Mouse (Mus musculus) right cerebral cortex, postnatal 14 days (tissue): ENCODE data around the gene Srrm4.
"Not testable (repeated sequence)": the region's sequence is repeated elsewhere in the genome, so short reads cannot be mapped to it uniquely, and the experiment has no call there.

Source experiments
- DNase-seq: peaks from one replicate; pipeline ENCODE4 v3.0.0; 2022

The Srrm4 gene

DNA sequence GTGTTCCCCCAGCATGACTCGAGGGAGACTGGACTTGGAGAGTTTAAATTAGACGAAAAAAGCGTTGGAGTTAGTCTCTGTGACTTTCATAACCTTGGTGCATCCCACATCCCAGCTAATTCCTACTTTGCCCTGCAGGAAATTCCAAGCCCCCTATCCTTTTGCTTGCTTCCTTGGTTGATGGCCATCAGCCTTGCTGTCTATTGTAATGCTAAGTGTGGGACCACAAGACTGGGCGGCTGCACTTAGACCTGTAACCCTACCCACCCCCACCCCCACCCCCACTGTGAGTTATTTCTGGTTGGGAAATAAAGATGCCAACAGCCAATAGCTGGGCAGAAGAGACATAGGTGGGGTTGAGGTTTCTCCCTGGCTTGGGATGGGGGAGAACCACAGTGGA, 153.3 kb downstream of the Srrm4 start:
- DNase-seq: no peak

DNA sequence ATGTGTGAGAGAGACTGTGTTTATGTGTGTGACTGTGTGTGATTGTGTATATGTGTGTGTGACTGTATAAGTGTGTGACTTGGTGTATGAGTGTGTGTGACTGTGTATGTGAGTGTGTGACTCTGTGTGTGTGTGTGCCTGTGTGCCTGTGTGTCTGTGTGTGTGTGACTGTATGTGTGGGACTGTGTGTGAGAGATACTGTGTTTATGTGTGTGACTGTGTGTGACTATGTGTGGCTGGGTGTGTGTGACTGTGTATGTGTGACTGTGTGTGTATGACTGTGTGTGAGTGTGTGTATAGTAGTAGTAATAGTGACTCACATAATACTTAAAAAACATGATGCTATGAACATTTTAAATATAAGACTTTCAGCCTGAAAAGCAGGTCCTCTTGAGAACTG, 155.5 kb downstream of the Srrm4 start:
- no peak for DNase-seq

- DNase-seq: peak; percentile 60
Measured at GRCm38 (mm10) chr5:116434976-116435850, 156.4 kb downstream of the Srrm4 start.

GRCm38 (mm10) chr5:116432871-116433270, 158.7 kb downstream of the Srrm4 start:
- no peak for DNase-seq

DNA sequence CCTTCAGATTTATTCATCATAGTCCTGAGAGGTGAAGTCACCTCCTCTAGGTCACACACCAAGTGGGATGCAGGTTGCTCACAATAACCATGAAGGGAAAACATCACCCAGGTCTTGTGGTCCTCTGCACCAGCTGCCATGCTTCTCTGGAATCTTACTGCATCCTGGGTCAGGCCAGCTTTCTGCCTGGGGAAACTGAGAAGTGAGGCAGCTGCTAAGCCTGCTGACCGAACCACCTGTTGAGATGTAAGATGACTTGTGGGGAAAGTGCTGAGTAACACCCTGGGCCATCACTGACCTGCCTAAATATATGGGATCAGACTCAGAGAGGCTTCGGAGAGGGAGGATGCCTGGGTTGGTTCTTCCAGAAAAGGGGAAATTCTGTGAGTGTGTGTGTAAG, 164.9 kb downstream of the Srrm4 start:
- no peak for DNase-seq

GRCm38 (mm10) chr5:116425709-116426108, 165.9 kb downstream of the Srrm4 start:
- not testable (repeated sequence) for DNase-seq

DNA sequence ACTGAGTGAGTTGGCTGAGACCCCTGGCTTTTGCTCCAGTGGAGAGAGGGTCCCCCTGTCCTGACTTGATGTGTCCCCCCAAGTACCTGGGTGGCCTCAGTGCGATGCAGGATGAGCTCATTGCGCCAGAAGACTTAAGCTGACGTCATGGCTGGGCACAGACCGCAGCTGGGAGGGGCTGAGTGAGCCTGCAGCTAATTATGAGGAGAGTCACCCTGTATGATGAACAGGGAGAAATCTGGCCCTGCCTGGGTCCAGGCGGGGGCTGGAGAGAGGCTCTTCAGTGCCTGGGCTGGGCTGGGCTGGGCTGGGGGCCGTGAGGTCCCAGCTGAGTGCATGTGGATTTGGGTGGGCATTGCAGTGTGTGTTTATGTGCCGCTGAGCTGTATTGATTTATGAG, 166.3 kb downstream of the Srrm4 start:
- DNase-seq: no peak

- no peak for DNase-seq
Measured at GRCm38 (mm10) chr5:116423746-116424145, 167.9 kb downstream of the Srrm4 start.

GRCm38 (mm10) chr5:116422699-116423201, 168.9 kb downstream of the Srrm4 start, which contains the start of gene Hspb8:
Gene Hspb8 (minus strand): TSS chr5:116422864.
- DNase-seq: no peak

- no peak for DNase-seq
Measured at GRCm38 (mm10) chr5:116421791-116422481, 169.7 kb downstream of the Srrm4 start.

- no peak for DNase-seq
Measured at GRCm38 (mm10) chr5:116420759-116421225, 170.8 kb downstream of the Srrm4 start.

DNA sequence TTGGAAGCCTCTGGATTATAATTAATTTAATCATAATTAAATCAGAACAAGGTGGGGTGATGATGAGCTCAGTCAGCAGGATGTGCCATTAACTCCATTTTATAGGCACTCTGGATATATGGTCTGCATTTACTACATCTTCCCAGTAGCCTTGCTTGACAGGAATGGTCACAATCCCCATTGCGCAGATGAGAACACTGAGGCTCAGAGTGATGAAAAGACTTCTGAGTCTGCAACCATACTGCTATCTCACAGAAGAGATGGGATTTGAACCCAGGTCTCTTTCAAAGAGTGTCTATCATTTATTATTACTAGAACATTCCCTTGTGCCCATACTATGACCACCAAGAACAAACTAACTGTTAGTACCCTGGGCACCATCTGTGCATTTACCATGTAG, 171.4 kb downstream of the Srrm4 start:
- DNase-seq: no peak

DNA sequence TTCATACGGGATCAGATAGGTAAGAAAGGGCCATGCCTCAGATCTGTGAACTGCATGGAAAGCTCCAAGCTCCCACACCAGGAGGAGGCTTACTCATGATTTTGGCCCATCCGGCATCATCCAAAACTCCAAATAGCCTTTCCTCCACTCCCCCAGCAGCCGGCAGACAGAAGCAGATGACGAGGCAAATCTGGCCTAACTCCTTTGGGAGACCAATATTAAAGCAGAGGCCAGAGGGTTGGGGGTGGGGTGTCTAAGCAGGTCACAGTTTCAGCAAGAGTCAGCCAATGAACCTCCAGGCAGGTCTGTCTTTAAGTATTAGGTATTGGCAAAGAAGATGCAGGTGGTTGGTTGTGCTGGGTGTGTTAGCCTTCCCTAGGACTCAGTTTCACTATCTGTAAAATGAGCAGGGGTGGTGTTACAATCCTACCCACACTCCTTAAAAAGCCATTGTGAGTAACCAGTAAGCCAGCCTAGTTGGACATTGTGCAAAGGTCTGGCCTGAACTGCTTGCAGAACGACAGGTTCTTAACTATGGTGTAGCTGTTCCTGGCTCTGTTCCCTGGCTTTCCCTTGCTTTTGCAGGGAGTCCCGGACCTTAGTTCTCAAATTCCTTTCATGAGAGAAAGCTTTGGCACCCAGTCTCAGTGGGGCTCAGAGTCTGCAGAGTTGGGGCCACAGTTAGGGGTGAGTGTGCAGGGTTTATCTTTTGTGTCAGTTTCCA, 172.1 kb downstream of the Srrm4 start:
- DNase-seq: no peak

DNA sequence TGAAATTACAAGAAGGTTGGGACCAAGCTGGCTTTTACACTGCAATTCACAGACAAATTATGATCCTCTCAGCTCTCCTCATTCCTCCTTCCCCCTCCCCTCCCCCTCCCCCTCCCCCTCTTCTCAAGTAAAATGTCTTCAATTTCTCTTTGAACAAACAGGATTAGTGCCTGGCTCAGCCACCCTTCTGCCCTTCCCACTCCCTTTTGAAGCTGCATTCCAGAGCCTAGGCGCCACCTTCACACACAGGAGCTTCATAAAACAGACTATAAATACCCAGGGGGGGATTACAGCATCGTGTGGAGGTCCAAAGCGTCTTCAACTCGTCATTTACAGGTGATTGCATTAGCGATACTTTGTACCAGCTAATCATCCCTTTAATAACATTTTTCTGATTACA, 175.4 kb downstream of the Srrm4 start:
- DNase-seq: no peak

DNA sequence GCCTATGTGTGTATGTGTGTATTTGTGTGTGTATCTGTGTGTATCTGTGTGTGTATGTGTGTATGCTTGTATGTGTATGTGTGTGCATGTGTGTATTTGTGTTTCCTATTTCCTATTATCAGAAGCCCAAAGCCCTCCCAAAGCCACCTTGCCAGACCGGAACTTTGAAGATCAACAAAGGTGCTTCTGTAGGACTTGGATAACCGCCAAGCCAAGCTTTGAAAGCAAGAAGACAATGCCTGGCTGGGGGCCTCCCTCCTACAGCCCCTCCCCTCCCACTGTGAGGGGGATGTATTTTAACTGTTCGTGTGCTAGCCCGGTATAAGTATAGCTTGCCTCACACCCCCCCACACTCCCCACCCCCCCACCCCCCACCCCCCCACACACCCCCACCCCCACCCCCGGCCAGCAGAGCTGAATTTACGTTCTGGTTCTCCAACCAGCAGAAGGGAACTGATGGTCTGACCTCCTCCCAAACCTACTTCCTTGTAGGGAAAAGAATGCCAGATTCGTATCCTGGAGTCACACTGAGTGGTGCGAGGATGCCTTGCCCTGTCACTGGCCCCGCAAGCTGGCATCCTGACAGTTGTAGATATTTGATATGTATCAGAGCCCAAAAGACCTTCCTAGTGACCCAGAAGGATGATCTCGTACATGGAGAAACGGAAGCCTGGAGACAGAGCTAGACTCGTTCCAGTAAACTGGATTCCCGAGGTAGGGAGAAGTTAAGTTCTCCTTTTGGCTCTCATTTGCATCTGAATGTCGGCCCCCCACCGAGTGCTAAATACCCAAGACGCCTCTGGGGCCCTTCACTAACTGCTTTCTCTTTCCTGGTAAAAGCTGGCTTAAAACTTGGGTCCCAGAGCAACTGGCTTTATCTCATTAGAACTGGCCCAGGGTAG, 181.7 kb downstream of the Srrm4 start:
- no peak for DNase-seq

- DNase-seq: no peak
Measured at GRCm38 (mm10) chr5:116408965-116409364, 182.7 kb downstream of the Srrm4 start.

- DNase-seq: no peak
Measured at GRCm38 (mm10) chr5:116407936-116408335, 183.7 kb downstream of the Srrm4 start.

DNA sequence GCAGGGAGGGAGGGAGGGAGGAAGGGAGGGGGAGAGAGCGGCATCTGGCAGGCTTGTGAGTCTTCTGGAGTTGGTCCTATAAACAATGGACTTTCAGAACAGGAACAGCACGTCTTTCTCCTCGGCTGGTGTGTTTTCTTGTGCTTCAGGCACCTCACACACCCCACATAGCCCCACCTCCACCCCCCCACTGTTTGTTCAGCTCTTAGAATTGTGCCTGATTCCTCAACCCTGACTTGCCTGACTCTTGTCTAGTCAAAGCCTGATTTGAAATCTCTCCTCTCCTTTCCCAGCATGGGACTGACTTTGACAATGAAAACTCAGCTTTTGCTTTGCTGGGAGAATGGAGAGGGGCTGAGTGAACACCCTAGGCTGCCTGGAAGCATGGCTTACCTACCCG, 184.3 kb downstream of the Srrm4 start:
- no peak for DNase-seq

DNA sequence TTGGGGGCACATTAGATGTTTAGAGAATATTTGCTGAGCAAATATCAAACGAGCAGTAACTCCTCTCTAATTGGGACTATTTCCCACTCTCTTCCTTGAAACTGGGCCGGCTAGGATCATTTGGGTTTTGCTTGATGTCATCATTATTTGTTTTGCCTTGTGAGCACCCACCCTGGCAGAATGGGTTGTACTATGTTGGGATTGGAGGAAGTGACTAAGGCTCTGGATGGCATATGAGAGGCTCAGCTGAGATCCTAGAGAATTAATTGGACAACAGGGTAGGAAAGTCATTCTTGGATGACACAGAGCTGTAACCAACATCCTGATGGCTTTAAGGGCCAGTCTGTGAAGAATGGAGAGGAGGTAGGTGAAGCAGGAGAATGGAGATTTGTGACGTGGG, 185.1 kb downstream of the Srrm4 start:
- DNase-seq: no peak

DNA sequence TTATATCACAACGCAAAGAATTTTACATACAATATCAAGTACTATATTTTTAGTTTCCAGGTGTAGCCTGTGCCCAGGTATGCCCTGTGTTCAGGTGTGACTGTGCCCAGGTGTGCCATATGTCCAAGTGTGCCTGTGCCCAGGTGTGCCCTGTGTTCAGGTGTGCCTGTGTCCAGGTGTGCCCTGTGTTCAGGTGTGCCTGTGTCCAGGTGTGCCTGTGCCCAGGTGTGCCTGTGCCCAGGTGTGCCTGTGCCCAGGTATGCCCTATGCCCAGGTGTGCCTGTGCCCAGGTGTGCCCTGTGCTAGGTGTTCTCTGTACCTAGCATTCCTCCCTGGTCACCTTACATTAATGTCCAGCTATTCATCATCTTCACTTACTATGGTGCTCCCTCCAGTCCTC, 185.7 kb downstream of the Srrm4 start:
- DNase-seq: no peak

DNA sequence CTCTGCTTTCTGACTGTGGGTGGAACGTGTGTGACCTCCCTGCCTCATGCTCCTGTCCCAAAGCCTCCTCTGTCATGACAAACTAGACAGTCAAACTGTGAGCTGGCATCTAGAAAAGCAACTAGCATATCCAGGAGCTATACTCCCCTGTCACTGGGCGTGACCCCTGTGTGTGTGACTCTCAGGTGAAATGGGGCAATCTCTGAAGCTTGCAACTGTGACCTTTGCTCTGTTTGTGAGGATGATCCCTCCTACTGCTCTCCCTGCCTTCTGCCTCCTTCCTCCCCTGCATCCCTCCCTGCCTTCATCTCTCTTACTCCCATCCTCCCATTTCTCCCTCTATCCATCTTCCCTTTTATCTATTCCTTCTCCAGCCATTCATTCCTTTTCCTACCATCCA, 187.6 kb downstream of the Srrm4 start:
- no peak for DNase-seq

DNA sequence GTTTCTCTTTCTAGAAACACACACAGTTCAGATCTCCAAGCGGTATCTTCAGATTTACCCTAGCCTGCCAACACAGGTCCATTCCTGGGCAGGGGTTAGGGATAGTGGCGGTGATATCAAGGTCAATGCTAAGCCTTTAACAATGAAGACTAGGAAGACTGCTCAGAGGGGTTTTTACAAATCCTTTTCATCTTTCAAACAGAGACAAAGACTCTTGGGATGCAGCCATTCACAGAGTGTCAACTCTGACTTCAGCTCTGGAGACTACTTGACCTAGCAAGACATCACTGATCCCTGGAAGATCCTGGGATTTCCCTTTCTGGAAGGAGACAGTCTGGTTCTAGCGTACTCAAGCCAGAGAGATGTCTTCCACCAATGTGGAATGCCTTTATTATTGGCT, 190.8 kb downstream of the Srrm4 start:
- DNase-seq: no peak
